Mouse (Mus musculus) urinary bladder, postnatal 25 days (tissue): Measurements from ENCODE around the gene Creb3l2.
"Not testable (repeated sequence)": the region's sequence is repeated elsewhere in the genome, so short reads cannot be mapped to it uniquely, and the experiment has no call there.

Source experiments
- DNase-seq: peaks from one replicate; pipeline ENCODE4 v3.0.0; 2022; ENCODE audit warnings: low spot score

The Creb3l2 gene

DNA sequence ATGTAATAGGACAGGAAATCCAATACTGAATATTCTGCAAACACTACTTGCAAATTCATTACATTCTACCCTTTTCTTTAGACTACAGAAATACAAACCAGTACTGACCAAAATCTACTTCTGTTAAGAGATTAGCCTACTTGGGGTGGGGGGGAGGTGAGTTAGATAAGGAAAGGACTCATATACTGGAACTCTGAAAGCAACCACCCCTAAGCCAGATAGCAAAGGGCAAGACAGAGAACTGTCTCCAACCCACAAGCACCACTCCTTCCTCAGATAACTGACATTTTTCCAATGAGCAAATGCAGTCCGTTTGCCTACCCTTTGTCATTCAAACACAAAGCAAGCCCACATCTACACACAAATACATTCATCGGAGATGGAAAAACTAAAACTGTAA, 32.1 kb downstream of the Creb3l2 start:
- no peak for DNase-seq

DNA sequence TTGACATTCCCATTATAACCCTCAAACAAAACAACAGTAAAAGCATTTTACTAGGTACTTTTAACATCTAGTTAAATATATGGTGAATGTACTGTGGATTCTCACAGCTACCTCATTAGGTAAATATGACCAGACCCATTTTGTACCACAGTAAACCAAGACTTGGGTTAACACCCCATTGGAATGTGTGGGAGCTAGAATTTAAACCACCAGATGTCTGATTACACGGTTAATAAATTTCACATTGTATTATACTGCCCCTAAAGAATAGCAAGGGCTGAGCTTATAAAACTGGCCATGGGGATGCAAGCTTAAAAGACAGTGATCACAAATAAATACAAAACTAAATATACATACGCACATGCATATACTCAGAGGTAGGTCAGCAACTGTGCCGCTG, 34.1 kb downstream of the Creb3l2 start:
- DNase-seq: no peak

DNA sequence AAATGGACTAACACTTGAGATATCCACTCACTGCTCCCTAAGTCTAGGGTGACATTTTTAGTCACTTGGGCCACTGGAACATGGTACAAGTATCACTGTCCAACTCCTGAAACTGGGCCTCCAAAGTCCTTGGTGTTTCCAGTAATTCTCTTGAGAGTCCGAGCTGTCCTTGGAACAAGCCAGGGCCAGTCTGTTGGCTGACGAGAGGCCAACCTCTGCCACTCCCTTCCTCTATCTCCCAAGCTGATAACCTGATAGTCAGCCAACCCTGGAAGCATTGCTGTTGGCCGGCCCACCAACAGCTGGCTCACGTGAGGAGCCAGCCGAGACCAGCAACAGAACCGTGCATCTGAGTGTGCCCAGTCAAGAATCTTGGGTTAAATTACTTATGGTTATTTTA, 35.0 kb downstream of the Creb3l2 start:
- no peak for DNase-seq

- DNase-seq: no peak
Observed at GRCm38 (mm10) chr6:37406018-37406417, 35.9 kb downstream of the Creb3l2 start.

DNA sequence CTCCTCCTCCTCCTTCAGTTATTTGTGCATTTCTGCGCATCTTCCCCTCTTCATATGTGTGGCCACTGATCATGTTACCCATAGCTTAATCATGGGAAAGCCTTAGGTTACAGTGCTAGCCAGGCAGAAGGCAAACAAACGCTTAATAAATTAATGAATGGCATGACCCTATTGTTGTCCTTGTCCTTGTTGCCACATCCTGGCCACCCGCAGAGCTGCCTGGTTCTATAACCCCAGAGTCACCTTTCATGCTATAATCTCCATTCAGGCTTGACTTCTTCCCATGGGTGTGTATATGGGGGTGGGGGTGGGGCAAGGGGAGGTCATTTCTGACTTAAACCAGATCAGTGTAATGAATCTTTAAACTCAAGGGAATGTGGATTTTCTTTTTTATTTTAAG, 37.6 kb downstream of the Creb3l2 start:
- no peak for DNase-seq

DNA sequence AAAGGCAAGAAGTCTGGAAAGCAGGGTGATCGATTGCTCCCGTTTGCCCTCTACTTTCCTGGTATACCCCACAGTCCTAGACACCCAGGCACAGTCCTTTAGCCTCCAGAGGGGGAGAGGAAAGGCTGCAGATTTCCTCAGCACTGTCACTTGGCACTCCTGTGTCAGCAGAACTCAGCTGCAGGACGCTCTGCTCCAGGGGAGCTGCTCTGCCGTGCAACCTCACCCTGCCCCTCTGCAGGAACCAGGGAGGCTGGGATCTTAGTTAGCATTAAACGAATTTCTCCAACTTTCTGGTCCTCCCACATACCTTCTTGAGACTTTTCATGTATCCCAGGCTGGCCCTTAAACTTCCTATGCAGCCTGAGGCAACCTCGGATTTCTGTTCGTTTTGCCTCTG, 40.0 kb downstream of the Creb3l2 start:
- no peak for DNase-seq

DNA sequence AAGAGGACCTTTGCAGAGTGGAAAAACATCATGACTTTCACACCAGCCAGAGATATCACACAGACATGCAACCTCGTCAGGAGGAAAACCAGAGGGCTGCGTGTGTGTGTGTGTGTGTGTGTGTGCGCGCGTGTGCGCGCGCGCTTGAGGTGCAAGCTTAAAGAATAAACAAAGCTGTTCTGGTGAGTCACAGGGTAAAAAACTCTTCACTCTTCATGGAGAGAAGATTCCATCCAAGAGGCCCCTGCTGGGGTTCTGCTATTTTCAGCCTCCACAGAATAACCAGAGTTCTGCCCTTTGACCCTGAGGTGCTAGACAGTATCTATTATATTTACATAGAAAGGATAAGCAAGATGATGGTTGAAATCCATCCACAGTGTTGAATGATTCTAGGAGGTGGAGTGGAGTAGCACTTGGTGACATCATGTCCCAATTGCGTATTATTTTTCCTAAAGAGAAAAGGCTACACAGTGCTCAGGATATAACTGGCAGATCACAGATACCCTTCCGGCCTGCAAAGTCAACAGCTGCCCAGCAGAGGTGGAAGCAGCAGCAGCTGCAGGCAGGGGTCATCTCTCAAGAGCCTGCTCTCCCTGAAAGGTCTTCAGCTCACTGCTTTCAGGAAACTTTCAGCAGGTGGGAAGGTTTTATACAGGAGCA, 41.0 kb downstream of the Creb3l2 start:
- no peak for DNase-seq

GRCm38 (mm10) chr6:37400167-37400566, 41.8 kb downstream of the Creb3l2 start:
- no peak for DNase-seq

GRCm38 (mm10) chr6:37398943-37399342, 43.0 kb downstream of the Creb3l2 start:
- DNase-seq: no peak

DNA sequence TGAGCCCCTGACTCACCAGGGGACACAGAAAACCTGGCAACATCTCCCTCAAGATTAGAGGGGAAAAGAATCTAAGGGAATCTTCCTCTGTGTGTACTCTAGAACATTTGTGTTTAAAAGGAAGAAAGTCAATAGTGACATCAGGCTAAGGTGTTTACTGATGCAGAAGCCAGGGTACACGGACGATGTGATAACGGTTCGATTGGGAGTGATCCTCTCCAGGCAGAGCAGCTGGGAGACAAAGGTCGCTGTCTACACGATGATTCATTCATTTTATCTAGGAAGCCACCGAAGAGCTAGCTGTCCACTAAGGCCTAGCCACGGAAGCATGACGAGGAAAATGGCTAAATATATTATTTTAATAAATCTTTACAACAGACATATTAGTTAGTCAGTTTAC, 44.0 kb downstream of the Creb3l2 start:
- DNase-seq: no peak

GRCm38 (mm10) chr6:37397254-37397653, 44.7 kb downstream of the Creb3l2 start:
- DNase-seq: no peak

DNA sequence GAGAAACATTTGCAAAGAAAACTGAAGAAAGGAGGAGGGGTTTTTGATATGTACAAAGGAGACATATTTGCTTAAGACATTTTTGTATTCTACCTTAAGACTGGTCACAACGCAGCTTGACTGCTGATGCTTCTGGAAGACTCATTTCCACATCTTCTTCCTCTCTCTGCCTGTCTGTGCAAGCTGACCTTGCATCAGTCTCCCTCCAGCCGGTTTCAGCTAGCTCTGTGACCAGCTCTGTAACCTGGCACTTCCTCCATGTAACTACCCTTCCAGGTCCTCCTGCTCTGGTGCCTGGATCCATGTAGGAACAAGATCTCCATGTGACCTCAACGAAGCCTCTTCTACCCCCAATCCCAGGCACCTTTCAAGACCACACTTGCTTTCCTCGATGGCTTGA, 45.8 kb downstream of the Creb3l2 start:
- no peak for DNase-seq

GRCm38 (mm10) chr6:37393263-37393662, 48.7 kb downstream of the Creb3l2 start:
- DNase-seq: no peak

DNA sequence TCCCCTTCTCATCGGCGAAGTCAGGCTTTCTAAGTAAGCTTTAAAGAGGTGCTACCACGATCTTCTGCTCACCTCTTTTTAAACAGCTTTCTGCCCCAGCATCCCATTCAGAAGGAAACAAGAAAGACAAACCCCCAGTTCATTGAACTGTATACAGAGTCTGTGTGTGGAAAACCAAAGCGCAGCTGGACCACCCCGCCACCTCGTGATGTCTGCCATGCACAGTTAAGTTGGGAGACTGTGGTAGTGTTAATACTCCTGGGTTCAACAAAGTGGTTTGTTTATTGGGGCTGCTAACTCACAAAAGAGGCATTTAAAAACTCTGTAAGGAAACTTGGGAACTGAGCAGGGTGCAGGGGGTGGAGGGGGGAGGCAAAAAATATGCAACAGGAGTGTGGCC, 49.7 kb downstream of the Creb3l2 start:
- DNase-seq: no peak

GRCm38 (mm10) chr6:37391313-37391712, 50.6 kb downstream of the Creb3l2 start:
- DNase-seq: no peak

GRCm38 (mm10) chr6:37388960-37389359, 53.0 kb downstream of the Creb3l2 start:
- no peak for DNase-seq

GRCm38 (mm10) chr6:37388501-37388900, 53.4 kb downstream of the Creb3l2 start:
- no peak for DNase-seq

- no peak for DNase-seq
Observed at GRCm38 (mm10) chr6:37387281-37387680, 54.7 kb downstream of the Creb3l2 start.

DNA sequence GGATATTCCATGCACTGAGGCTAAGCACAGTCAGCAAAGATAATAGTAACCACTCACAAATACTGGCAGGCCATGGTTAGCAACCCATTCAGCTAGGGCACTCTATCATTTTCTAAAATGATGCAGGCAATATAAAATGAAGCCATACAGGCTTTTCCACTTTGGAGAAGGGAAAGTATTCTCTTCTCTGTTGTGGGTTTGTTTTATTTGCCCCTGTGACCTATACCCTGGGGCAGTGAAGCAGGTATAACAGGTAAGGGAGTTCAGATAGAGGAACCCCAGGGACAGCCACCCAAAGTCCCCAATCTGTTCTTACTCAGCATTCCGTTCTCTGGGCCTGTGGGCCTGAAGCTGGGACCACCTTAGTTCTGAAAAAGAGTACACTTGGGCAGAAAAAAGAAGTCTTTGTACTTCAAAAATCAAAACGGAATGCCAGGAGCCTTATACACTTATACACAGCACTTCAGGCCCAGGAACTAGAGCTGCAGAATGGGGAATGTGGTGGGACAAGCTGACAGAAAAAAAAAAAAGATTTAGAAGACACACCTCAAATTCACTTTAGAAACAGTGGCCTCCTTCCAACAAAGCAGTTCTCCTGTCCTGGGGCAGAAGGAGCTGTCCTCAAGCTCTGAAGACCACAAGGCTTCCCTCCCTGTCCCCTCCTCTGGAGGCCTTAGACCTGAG, 56.2 kb downstream of the Creb3l2 start:
- DNase-seq: no peak

DNA sequence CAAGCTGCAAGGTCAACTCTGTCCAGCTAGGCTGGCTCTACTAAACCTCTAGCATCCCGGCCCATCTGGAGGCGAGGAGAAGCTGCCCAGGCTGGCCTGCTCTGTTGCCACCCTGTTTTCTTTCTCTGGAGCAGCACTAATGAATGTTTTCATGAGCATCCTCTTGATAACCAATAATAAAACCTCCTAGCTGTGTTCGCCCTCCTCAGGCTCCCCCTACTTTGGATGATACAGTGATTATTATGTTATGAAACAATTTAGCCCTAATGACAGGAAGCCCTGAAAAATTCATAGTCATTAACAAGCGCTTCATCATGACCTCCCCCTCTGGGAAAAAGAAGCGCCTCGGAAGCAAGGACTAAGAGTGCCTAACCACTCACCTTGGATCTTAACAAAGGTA, 59.2 kb downstream of the Creb3l2 start:
- no peak for DNase-seq

DNA sequence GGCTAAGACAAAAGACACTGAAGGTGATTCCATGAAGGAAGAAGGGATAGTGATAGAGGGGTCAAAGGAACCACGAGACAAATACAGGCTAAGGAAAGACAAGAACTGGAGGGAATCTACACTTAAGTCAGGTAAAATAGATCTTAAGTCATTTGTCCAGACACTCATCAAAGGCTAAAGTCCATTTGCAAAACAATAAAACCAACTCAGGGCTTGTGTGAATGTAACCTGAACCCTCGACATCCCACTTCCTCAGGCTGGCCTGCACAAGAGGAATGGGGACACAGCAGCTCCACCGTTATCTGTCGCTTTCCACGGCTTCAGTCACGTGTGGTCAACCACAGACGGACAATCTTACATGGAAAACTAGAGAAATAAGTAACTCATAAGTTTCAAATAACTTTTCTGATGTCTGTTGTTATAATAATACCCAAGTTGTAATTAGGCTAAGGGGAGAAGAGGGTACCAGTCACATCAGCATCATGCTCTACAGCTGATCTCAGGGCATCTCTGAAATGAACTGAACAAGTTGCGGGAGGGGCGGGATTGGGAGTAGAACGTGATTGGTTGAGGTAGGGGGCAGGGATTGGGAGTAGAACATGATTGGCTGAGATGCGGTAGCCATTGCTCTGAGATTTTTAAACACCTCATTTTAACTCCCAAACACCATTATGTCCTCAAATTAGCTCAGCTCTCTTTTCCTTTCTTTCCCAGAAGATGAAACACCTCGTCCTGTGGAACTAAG, 63.9 kb downstream of the Creb3l2 start:
- DNase-seq: no peak

- not testable (repeated sequence) for DNase-seq
Observed at GRCm38 (mm10) chr6:37377387-37377786, 64.6 kb downstream of the Creb3l2 start.

DNA sequence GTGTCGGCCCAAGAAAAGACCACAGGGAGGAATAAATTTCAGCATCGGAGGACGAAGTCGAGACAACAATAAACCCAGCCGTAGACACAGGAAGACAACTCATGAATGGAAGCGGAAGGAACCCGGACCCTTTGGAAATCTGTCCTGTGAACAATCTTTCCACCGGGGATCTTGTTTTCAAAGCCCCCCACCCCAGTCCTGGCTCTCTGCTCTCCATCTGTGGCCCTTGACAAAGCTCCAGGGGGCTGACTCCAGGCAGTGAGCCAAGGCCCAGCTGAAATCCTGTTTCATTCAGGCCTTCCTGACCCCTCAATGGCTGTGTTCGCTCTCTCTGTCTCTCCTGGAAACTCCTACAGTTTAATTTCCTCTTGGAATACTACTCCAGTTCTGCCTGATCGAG, 66.5 kb downstream of the Creb3l2 start:
- no peak for DNase-seq
